Mouse (Mus musculus) layer of hippocampus, postnatal 10 days (tissue): ENCODE measurements around the gene Bmp7. TPM values are rescaled to one million over a fixed set of nuclear protein-coding genes. Genes with fewer than 3 reads are reported as not detected.
A peak's percentile ranks its signal among the peaks of the same experiment; 100 is the strongest.

Source experiments
- DNase-seq, 2 experiments: peaks; one replicate each; pipeline ENCODE4 v3.0.0; 2021; ENCODE audit warnings: low spot score in 2 of 2
- long read RNA-seq: library from polyadenylated mRNA; stranded (forward); transcript quantifications from one replicate; pipeline ENCODE4 v2.0.0, GENCODE M21; 2023
- total RNA-seq, 2 experiments: library from RNA; stranded (reverse); gene quantifications; 2 replicates each; pipeline ENCODE4 v1.2.3; 2021

The Bmp7 gene
- 10 to 100 TPM in 1 of 2 experiments, 1 to 10 TPM in 1; 8.1 to 11.5 TPM for total RNA-seq
- long read RNA-seq, transcript Bmp7-201 (7 exons, 3,670 nt) = major isoform, 5 of 8 reads
- long read RNA-seq, partial matches to known transcripts = 0 of 8 reads
- long read RNA-seq, other reads (novel, unspliced or antisense) = 3 of 8 reads

- DNase-seq = peak; percentile 49 to 65
Observed at GRCm38 (mm10) chr2:172940003-172940798, at the start of gene Bmp7. Gene Bmp7 (minus strand): TSS chr2:172940321.

- no peak for DNase-seq
Observed at GRCm38 (mm10) chr2:172982776-172983561, 42.8 kb upstream of the Bmp7 start.

DNA sequence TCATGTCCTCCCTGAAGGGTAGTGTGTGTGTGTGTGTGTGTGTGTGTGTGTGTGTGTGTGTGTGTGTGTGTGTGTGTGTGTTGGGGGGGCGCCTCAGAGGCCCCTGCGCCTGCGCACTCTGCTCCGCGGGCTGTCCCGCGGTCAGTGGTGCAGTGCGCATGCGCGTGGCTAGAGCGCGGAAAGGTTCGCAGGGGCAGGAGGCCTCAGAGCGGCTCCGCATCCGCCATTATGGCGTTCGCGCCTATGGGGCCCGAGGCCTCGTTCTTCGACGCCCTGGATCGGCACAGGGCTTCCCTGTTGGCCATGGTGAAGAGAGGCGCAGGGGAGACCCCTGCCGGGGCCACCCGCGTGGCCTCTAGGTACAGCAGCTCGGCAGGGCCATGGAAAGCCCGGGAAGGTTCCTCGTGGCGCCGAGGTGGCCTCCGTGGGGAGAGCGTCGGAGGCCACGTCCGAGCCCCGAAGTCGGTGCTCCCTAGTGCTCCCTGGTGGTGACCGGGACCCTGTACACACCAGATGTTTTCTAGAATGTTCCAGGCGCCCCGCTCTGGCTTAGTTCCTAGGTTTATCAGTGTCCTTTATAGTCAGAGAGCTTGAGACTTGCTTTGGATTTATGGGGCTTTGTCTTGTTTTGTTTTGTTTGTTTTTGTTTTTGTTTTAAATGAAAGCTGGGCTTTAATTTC lies 39.7 kb upstream of the Bmp7 start:
- DNase-seq = no peak

- no peak for DNase-seq
Observed at GRCm38 (mm10) chr2:172978131-172978633, 38.1 kb upstream of the Bmp7 start.

DNA sequence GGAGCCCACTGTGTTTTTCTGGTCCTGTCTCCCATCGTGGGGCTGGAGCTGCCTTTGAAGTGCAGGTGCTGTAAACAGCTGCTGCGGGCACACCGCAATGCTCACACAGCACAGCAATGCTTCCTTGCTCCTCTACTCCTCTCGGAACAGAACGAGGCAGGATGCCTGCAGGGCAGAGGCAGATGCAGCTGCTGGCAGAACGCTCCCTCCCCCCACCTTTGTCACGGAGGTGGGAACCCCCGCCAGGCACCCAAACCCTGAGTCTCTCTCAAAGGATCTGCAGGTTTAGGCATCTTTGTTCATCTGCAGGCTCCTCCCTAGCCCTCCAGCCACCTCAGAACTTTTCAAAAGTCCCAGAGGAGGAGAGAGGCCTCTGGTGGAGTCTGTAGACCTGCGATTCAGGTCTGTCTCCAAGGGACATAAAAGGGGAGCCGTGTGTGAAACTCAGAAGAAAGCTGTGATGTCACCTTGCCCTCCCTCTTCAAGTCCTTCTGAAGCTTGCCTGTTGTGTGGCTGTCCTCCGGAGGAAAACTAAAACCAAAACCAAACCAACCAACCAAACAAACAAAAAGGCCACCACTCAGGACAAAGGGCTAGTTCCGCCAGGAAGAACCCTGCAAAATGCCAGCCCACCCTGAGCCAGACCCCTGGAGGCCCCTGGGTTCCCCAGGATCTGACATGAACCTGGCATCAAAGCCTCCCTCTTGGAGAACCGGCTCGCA lies 37.4 kb upstream of the Bmp7 start, which contains the start of gene Spo11:
TSS of gene Spo11 (plus strand) at position 292 of the 722 bp plus-strand sequence.
- no peak for DNase-seq

GRCm38 (mm10) chr2:172976661-172977238 lies 36.6 kb upstream of the Bmp7 start:
- no peak for DNase-seq

- no peak for DNase-seq
Observed at GRCm38 (mm10) chr2:172975159-172975558, 35.0 kb upstream of the Bmp7 start.

- no peak for DNase-seq
Observed at GRCm38 (mm10) chr2:172974701-172975100, 34.6 kb upstream of the Bmp7 start.

- DNase-seq = no peak
Observed at GRCm38 (mm10) chr2:172973806-172974565, 33.9 kb upstream of the Bmp7 start.

- no peak for DNase-seq
Observed at GRCm38 (mm10) chr2:172971865-172972264, 31.7 kb upstream of the Bmp7 start.

DNA sequence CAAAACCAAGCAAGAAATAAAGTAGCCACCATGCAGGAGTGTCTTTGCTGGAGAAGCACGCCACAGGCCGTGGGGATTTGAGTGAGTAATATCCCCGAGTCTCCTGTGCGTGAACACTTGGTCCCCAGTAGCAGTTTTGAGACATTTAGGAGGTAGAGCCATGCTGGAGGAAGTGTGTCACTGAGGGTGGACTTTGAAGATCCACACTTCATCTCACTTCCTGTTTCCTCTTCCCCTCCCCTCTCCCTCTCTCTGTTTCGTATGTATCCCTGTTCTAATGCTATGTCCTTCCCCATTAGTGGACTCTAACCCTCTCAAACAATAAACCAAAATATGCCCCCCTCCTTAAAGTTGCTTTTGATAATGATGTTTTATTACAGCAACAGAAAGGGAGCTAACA lies 26.4 kb upstream of the Bmp7 start:
- no peak for DNase-seq

DNA sequence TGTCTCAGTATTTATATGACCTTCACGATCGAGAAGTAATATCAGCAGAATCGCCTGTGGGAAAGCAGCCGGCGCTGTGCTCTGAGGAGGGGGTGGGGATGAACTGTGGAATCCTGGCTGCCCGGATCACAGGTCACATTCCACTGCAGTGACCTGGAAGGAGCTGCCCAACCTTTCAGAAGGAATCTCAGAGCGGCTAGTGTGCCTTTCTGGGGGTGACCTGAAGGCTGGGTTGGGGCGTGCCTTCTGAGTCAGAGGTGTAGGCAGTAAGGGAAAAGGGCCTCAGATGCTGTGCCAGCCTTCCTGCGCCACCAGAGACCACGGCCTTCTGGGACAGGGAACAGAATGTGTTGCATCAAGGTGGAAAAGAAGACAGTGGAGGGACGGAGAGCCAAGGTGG lies 25.1 kb upstream of the Bmp7 start:
- DNase-seq = no peak

DNA sequence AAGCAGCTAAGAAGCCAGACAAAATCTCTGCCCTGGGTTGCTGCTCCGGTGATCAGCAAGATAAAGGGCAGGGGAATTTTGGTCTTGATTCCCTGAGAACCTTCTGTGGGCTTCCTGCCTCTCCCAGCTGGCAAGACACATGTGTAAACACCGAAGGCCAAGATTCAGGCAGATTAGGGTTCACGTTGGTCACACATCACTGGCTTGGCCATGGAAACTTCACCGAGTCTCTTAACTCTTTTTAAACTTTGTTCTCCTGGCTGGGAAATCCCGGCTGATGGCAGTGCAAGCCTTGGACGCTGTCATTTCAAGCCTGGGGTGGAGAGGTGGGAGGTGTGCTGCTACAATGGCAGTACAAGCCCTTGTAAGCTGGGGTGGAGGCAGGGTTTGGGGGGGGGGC lies 21.1 kb upstream of the Bmp7 start:
- no peak for DNase-seq

- DNase-seq = no peak
Observed at GRCm38 (mm10) chr2:172960350-172960749, 20.2 kb upstream of the Bmp7 start.

GRCm38 (mm10) chr2:172959006-172959768 lies 19.1 kb upstream of the Bmp7 start:
- no peak for DNase-seq

- DNase-seq = peak in 1 of 2 experiments; percentile 37
Observed at GRCm38 (mm10) chr2:172958579-172958978, 18.5 kb upstream of the Bmp7 start.

- no peak for DNase-seq
Observed at GRCm38 (mm10) chr2:172951976-172952375, 11.9 kb upstream of the Bmp7 start.

GRCm38 (mm10) chr2:172950722-172951121 lies 10.6 kb upstream of the Bmp7 start:
- no peak for DNase-seq
